Mouse (Mus musculus): ENCODE measurements around the gene Zmiz1. TPM values are rescaled to one million over a fixed set of nuclear protein-coding genes. Genes with fewer than 3 reads are reported as not detected.
A peak's percentile ranks its signal among the peaks of the same experiment; 100 is the strongest.

Gene Zmiz1
- polyA plus RNA-seq, 1 experiment = 27.3 TPM

DNA sequence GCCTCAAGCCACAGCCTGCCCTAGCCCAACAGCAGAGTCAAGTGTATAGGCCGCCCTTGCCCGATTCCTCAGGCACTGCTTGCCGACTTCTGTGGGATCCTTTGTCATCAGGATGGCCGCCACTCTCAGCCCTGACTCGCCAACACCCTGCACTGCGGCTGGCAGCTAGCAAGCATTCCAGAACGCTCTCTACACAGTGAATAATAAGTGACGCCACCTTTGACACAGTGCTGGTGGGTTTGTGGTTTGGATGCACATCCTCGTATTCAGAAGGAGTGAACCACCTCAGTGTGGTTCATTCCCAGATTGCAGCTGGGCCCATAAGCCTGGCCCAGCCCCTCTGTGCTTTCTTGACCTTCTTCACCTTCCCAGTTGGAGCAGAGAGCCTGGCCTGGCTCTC, 17.1 kb downstream of the Zmiz1 start:
- peaks cover 90% of the 10 kb centered on the region for H3K79me3 ChIP-seq (ENCODE audit: low read depth)
- H3K36me3 ChIP-seq (ENCODE audit: control insufficient read depth, insufficient read depth) = peaks cover 6% of the 10 kb centered on the region
- no peaks in the 10 kb centered on the region for H3K27me3 ChIP-seq (ENCODE audit: control insufficient read depth, insufficient read depth, insufficient read length)
- H3K4me3 ChIP-seq (ENCODE audit: insufficient read depth, poor library complexity, severe bottlenecking) = no peak overlapping the region
- no peak overlapping the region for H3ac ChIP-seq (ENCODE audit: control insufficient read depth, insufficient read length, low read depth)
- H3K79me2 ChIP-seq (ENCODE audit: control insufficient read depth, insufficient read depth) = peaks cover 98% of the 10 kb centered on the region
- TF ChIP-seq FOSL1 (IDR thresholded peaks at IDR 0.05; ENCODE audit: insufficient read depth, low read length, poor library complexity, severe bottlenecking) (no peak), USF1 (IDR thresholded peaks at IDR 0.05; ENCODE audit: low read depth) (no peak), CTCF (IDR thresholded peaks at IDR 0.05; ENCODE audit: control insufficient read depth, insufficient read depth, insufficient read length) (no peak), CEBPB (IDR thresholded peaks at IDR 0.05; ENCODE audit: low read depth) (no peak), MYOG (IDR thresholded peaks at IDR 0.05; ENCODE audit: control insufficient read depth, extremely low read depth, insufficient read length) (no peak), MYOD1 (IDR thresholded peaks at IDR 0.05; ENCODE audit: control insufficient read depth, insufficient read length, low read depth) (peak; percentile 66), MAX (IDR thresholded peaks at IDR 0.05) (peak; percentile 76)

DNA sequence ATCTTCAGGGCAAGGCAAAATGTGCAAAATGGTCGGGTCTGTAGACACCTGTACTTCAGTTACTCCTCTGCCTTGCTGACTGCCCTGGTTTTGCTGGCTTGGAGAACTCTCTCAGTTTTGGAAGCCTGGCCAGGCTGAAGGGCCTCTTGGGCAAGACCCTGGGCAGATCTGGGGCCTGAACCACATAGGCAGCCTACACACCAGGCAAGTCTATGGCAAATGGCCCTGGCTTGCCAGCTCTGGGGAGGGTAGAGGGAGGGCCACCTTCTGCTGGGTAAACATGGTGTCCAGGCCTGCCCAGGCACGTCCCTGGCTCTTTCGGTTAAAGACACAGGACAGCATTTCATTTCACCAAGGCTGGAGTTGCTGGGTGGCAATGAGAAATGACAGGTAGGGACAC, 17.5 kb downstream of the Zmiz1 start:
- peaks cover 98% of the 10 kb centered on the region for H3K79me2 ChIP-seq (ENCODE audit: control insufficient read depth, insufficient read depth)
- H3K79me3 ChIP-seq (ENCODE audit: low read depth) = peaks cover 90% of the 10 kb centered on the region
- H3K27me3 ChIP-seq (ENCODE audit: control insufficient read depth, insufficient read depth, insufficient read length) = no peaks in the 10 kb centered on the region
- no peak overlapping the region for H3K4me3 ChIP-seq (ENCODE audit: insufficient read depth, poor library complexity, severe bottlenecking)
- peaks cover 9% of the 10 kb centered on the region for H3K36me3 ChIP-seq (ENCODE audit: control insufficient read depth, insufficient read depth)
- TF ChIP-seq USF1 (IDR thresholded peaks at IDR 0.05; ENCODE audit: low read depth) = no peak
- peak overlapping the region; percentile 27 for H3ac ChIP-seq (ENCODE audit: control insufficient read depth, insufficient read length, low read depth)

DNA sequence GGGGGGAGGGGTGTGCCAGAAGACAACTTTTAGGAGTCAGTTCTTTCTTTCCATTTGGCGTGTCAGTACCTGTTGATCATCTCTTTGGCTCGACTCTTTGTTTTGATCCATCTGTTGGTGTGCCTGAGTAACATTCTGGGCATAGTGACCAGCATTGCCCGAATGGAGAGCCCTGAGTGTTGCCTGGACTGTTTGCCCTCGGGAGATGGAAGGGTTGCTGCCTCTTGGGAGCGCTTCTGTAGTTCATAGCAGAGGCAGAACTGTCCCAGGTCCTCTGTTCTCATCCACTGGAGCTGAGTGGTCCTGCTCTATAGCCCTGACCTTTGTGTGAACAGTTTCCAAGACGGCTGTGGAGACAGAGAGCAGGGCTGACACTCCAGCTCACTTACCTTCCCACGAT, 18.3 kb downstream of the Zmiz1 start:
- peaks cover 90% of the 10 kb centered on the region for H3K79me3 ChIP-seq (ENCODE audit: low read depth)
- H3K27me3 ChIP-seq (ENCODE audit: control insufficient read depth, insufficient read depth, insufficient read length) = no peaks in the 10 kb centered on the region
- TF ChIP-seq MAX (IDR thresholded peaks at IDR 0.05) = no peak
- no peak for TF ChIP-seq MYOD1 (IDR thresholded peaks at IDR 0.05; ENCODE audit: control insufficient read depth, insufficient read length, low read depth)
- TF ChIP-seq FOSL1 (IDR thresholded peaks at IDR 0.05; ENCODE audit: insufficient read depth, low read length, poor library complexity, severe bottlenecking) = no peak
- TF ChIP-seq CEBPB (IDR thresholded peaks at IDR 0.05; ENCODE audit: low read depth) = no peak
- no peak for TF ChIP-seq USF1 (IDR thresholded peaks at IDR 0.05; ENCODE audit: low read depth)
- no peak for TF ChIP-seq MYOG (IDR thresholded peaks at IDR 0.05; ENCODE audit: control insufficient read depth, extremely low read depth, insufficient read length)
- TF ChIP-seq CTCF (IDR thresholded peaks at IDR 0.05; ENCODE audit: control insufficient read depth, insufficient read depth, insufficient read length) = no peak

GRCm38 (mm10) chr14:25478257-25478656, 19.3 kb downstream of the Zmiz1 start:
- peaks cover 90% of the 10 kb centered on the region for H3K79me3 ChIP-seq (ENCODE audit: low read depth)
- no peak overlapping the region for H3ac ChIP-seq (ENCODE audit: control insufficient read depth, insufficient read length, low read depth)
- H3K36me3 ChIP-seq (ENCODE audit: control insufficient read depth, insufficient read depth) = peaks cover 9% of the 10 kb centered on the region
- no peak overlapping the region for H3K4me3 ChIP-seq (ENCODE audit: insufficient read depth, poor library complexity, severe bottlenecking)
- TF ChIP-seq FOSL1 (IDR thresholded peaks at IDR 0.05; ENCODE audit: insufficient read depth, low read length, poor library complexity, severe bottlenecking) (no peak), MYOG (IDR thresholded peaks at IDR 0.05; ENCODE audit: control insufficient read depth, extremely low read depth, insufficient read length) (no peak), CTCF (IDR thresholded peaks at IDR 0.05; ENCODE audit: control insufficient read depth, insufficient read depth, insufficient read length) (no peak), MYOD1 (IDR thresholded peaks at IDR 0.05; ENCODE audit: control insufficient read depth, insufficient read length, low read depth) (no peak), CEBPB (IDR thresholded peaks at IDR 0.05; ENCODE audit: low read depth) (no peak), MAX (IDR thresholded peaks at IDR 0.05) (no peak), USF1 (IDR thresholded peaks at IDR 0.05; ENCODE audit: low read depth) (no peak)
- H3K27me3 ChIP-seq (ENCODE audit: control insufficient read depth, insufficient read depth, insufficient read length) = no peaks in the 10 kb centered on the region
- peaks cover 98% of the 10 kb centered on the region for H3K79me2 ChIP-seq (ENCODE audit: control insufficient read depth, insufficient read depth)

More for the DNA sequence above, 18.3 kb downstream of the Zmiz1 start:
- Histone ChIP-seq H3K4me3 (ENCODE audit: insufficient read depth, poor library complexity, severe bottlenecking) (no peak overlapping the region), H3K36me3 (ENCODE audit: control insufficient read depth, insufficient read depth) (peaks cover 9% of the 10 kb centered on the region), H3K79me2 (ENCODE audit: control insufficient read depth, insufficient read depth) (peaks cover 98% of the 10 kb centered on the region), H3ac (ENCODE audit: control insufficient read depth, insufficient read length, low read depth) (no peak overlapping the region)

DNA sequence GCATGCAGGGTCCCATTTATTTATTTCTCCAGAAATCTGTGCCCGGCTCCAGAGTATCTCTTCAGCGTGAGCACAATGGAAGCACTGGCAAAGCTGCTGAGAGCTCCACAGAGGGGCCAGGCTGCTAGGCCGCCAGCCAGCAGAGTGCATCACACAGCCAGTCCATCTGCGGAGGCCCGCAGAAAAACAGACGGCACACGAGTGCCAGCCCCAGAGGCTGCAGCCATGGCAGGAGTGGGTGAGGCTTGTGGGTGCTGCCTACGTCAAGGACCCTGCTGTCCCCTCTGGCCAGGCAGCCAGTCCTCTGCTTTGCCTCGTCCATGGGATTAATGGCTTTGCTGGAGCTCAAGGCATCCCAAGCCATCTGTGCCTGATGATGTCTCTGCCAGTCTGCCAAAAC, 19.8 kb downstream of the Zmiz1 start:
- Histone ChIP-seq H3K27me3 (ENCODE audit: control insufficient read depth, insufficient read depth, insufficient read length) (no peaks in the 10 kb centered on the region), H3K36me3 (ENCODE audit: control insufficient read depth, insufficient read depth) (peaks cover 9% of the 10 kb centered on the region), H3K79me2 (ENCODE audit: control insufficient read depth, insufficient read depth) (peaks cover 98% of the 10 kb centered on the region), H3K4me3 (ENCODE audit: insufficient read depth, poor library complexity, severe bottlenecking) (no peak overlapping the region), H3K79me3 (ENCODE audit: low read depth) (peaks cover 91% of the 10 kb centered on the region), H3ac (ENCODE audit: control insufficient read depth, insufficient read length, low read depth) (no peak overlapping the region)
- TF ChIP-seq CEBPB (IDR thresholded peaks at IDR 0.05; ENCODE audit: low read depth) (no peak), FOSL1 (IDR thresholded peaks at IDR 0.05; ENCODE audit: insufficient read depth, low read length, poor library complexity, severe bottlenecking) (no peak), MYOD1 (IDR thresholded peaks at IDR 0.05; ENCODE audit: control insufficient read depth, insufficient read length, low read depth) (no peak), MAX (IDR thresholded peaks at IDR 0.05) (no peak), MYOG (IDR thresholded peaks at IDR 0.05; ENCODE audit: control insufficient read depth, extremely low read depth, insufficient read length) (no peak), USF1 (IDR thresholded peaks at IDR 0.05; ENCODE audit: low read depth) (no peak), CTCF (IDR thresholded peaks at IDR 0.05; ENCODE audit: control insufficient read depth, insufficient read depth, insufficient read length) (no peak)

GRCm38 (mm10) chr14:25479841-25480252, 20.9 kb downstream of the Zmiz1 start:
- TF ChIP-seq MAX (IDR thresholded peaks at IDR 0.05) (no peak), MYOD1 (IDR thresholded peaks at IDR 0.05; ENCODE audit: control insufficient read depth, insufficient read length, low read depth) (no peak), USF1 (IDR thresholded peaks at IDR 0.05; ENCODE audit: low read depth) (no peak), CEBPB (IDR thresholded peaks at IDR 0.05; ENCODE audit: low read depth) (no peak), CTCF (IDR thresholded peaks at IDR 0.05; ENCODE audit: control insufficient read depth, insufficient read depth, insufficient read length) (no peak), FOSL1 (IDR thresholded peaks at IDR 0.05; ENCODE audit: insufficient read depth, low read length, poor library complexity, severe bottlenecking) (no peak), MYOG (IDR thresholded peaks at IDR 0.05; ENCODE audit: control insufficient read depth, extremely low read depth, insufficient read length) (no peak)
- peaks cover 9% of the 10 kb centered on the region for H3K36me3 ChIP-seq (ENCODE audit: control insufficient read depth, insufficient read depth)
- no peaks in the 10 kb centered on the region for H3K27me3 ChIP-seq (ENCODE audit: control insufficient read depth, insufficient read depth, insufficient read length)
- peaks cover 98% of the 10 kb centered on the region for H3K79me2 ChIP-seq (ENCODE audit: control insufficient read depth, insufficient read depth)
- no peak overlapping the region for H3ac ChIP-seq (ENCODE audit: control insufficient read depth, insufficient read length, low read depth)
- H3K4me3 ChIP-seq (ENCODE audit: insufficient read depth, poor library complexity, severe bottlenecking) = no peak overlapping the region
- peaks cover 82% of the 10 kb centered on the region for H3K79me3 ChIP-seq (ENCODE audit: low read depth)

All from C2C12 (cell line).